Comparison of ENCODE assay signal across 12 mouse cellular contexts in the genomic region with DNA sequence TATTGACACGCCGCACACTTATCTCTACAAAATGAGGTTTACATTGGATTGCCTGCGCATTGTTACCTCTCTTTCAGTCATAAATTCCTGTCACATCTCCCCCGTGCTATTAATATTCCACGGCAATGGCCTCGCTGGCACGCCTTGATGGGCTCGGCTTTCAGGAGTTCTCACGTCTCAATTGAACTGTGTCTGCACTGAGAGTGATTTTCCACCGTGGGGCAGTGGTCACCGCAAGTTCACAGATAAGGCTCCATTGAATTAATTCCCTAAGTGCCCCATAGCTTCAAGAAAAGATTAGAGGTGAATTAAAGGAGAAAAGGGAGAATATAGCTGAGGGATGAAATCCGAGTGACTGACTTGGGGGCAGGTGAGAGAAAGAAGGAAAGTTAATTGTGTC.
"Had no signal": no experiment of that assay in that cellular context is flagged by ENCODE, and none has a peak within 500 bp of the region (broad histone marks: within the 10 kb centered on the region; RNA-seq: fewer than 3 reads in every experiment).

No protein-coding gene starts in this region.

- H3K9me3 ChIP-seq: kidney, embryonic 15.5 days; limb, embryonic 13.5 days had no signal

- H3K4me2 ChIP-seq: kidney, embryonic 15.5 days; limb, embryonic 13.5 days; liver, embryonic 11.5 days; liver, embryonic 15.5 days had no signal

- H3K36me3 ChIP-seq: kidney, embryonic 15.5 days; limb, embryonic 13.5 days; liver, embryonic 15.5 days had no signal

- ATAC-seq: lung, postnatal 0 days; midbrain, embryonic 16.5 days had no signal

- DNase-seq: kidney, postnatal 36 days; left cerebral cortex, postnatal 4 days; lung, adult 2 months; lung, postnatal 36 days; thymus, adult 18-20 months; thymus, postnatal 14 days had no signal

- H3K4me1 ChIP-seq: kidney, embryonic 15.5 days; limb, embryonic 13.5 days; liver, embryonic 15.5 days had no signal

- H3K9ac ChIP-seq: kidney, embryonic 15.5 days; limb, embryonic 13.5 days; liver, embryonic 15.5 days had no signal

- H3K27ac ChIP-seq: kidney, embryonic 15.5 days; limb, embryonic 13.5 days; liver, embryonic 15.5 days had no signal

- H3K4me3 ChIP-seq: kidney, embryonic 15.5 days; limb, embryonic 13.5 days; liver, embryonic 15.5 days had no signal

- H3K27me3 ChIP-seq: kidney, embryonic 15.5 days; limb, embryonic 13.5 days; liver, embryonic 15.5 days had no signal
